Mouse (Mus musculus) subcutaneous adipose tissue, adult 2 months (tissue): ENCODE measurements around the gene Mthfd1l. TPM values are rescaled to one million over a fixed set of nuclear protein-coding genes. Genes with fewer than 3 reads are reported as not detected.

Source experiments
- polyA plus RNA-seq: library from polyadenylated mRNA; depleted of rRNA; stranded (reverse); fragments of >200 nt; gene quantifications from 2 replicates; pipeline ENCODE4 v1.2.3, GENCODE M21; 2012; ENCODE audit warnings: low replicate concordance; rRNA removed

Gene Mthfd1l
- polyA plus RNA-seq = 0.72 and 2.9 TPM in 2 replicates

DNA sequence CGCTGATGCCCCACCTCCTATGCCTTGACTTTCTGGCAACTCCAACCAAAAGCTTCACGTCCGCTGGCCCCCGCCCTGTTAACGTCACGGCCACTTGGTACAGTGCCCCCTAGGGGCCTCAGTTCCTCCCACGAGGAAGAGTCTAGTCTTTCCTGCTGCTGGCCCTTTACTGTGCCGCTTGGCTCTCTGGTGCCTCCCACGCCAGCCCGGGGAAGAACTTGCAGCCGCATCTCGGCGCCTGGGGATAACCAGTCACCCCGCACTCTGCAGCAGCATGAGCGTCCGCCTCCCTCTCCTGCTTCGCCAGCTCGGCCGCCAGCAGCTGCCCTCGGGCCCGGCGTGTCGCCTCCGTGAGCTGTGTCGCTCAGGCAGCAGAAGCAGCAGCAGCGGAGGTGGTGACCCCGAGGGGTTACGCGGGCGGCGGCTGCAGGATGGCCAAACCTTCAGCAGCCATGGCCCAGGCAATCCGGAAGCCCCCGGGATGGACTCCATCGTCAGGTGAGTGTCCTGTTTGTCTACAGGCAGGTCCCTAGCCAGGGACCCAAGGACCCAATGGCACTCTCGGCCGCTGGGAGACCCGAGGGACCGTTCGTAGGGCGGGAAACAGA, at the start of gene Mthfd1l:
Gene Mthfd1l (plus strand): TSS at position 138 of the 608 bp plus-strand sequence.

Other genes starting within 250 kb of the Mthfd1l start
- 8.1 and 9.3 TPM in 2 replicates for gene Plekhg1, start 232.8 kb upstream of the Mthfd1l start, polyA plus RNA-seq